Mouse (Mus musculus) kidney, postnatal 36 days (tissue): ENCODE results near the gene Kcnn1.

ENCODE experiments used
- DNase-seq, 2 experiments: peaks; one replicate each; pipeline ENCODE4 v3.0.0; 2021 to 2022; ENCODE audit warnings: mixed read lengths in 2 of 2

Kcnn1 gene

GRCm38 (mm10) chr8:70810962-70811680 is 51.9 kb downstream of the Kcnn1 start:
- no peak for DNase-seq

GRCm38 (mm10) chr8:70808955-70809701 is 53.9 kb downstream of the Kcnn1 start:
- no peak for DNase-seq

- no peak for DNase-seq
Measured at GRCm38 (mm10) chr8:70808239-70808638, 54.8 kb downstream of the Kcnn1 start, which contains the start of gene Il12rb1. Gene Il12rb1, plus strand, starts transcription at chr8:70808449.

- DNase-seq: no peak
Measured at GRCm38 (mm10) chr8:70807304-70807703, 55.8 kb downstream of the Kcnn1 start.

- peak in 1 of 2 experiments; percentile 41 for DNase-seq
Measured at GRCm38 (mm10) chr8:70806541-70806940, 56.5 kb downstream of the Kcnn1 start.

- peak; percentile 92 to 96 for DNase-seq
Measured at GRCm38 (mm10) chr8:70804481-70805206, 58.4 kb downstream of the Kcnn1 start, which contains the start of gene Mast3. Gene Mast3, minus strand, starts transcription at chr8:70805054.

- DNase-seq: peak in 1 of 2 experiments; percentile 58
Measured at GRCm38 (mm10) chr8:70803761-70804480, 59.1 kb downstream of the Kcnn1 start.

- no peak for DNase-seq
Measured at GRCm38 (mm10) chr8:70802786-70803510, 60.1 kb downstream of the Kcnn1 start.

GRCm38 (mm10) chr8:70801830-70802229 is 61.2 kb downstream of the Kcnn1 start:
- DNase-seq: no peak

- DNase-seq: no peak
Measured at GRCm38 (mm10) chr8:70801156-70801555, 61.9 kb downstream of the Kcnn1 start.

GRCm38 (mm10) chr8:70800648-70801047 is 62.4 kb downstream of the Kcnn1 start:
- DNase-seq: no peak

- peak; percentile 79 to 89 for DNase-seq
Measured at GRCm38 (mm10) chr8:70798281-70798680, 64.8 kb downstream of the Kcnn1 start.

- DNase-seq: peak; percentile 93 to 94
Measured at GRCm38 (mm10) chr8:70797081-70798070, 65.7 kb downstream of the Kcnn1 start.

- peak in 1 of 2 experiments; percentile 92 for DNase-seq
Measured at GRCm38 (mm10) chr8:70796403-70797080, 66.5 kb downstream of the Kcnn1 start.

GRCm38 (mm10) chr8:70795370-70795769 is 67.7 kb downstream of the Kcnn1 start:
- no peak for DNase-seq

GRCm38 (mm10) chr8:70794215-70794614 is 68.8 kb downstream of the Kcnn1 start:
- DNase-seq: no peak

- peak; percentile 93 to 94 for DNase-seq
Measured at GRCm38 (mm10) chr8:70792700-70793099, 70.4 kb downstream of the Kcnn1 start.
